Mouse (Mus musculus) kidney, postnatal 25 days (tissue): ENCODE data around the gene Pak6.

Experiments used
- DNase-seq, 2 experiments: peaks; one replicate each; pipeline ENCODE4 v3.0.0; 2021; ENCODE audit warnings: mixed read lengths in 2 of 2

The Pak6 gene

GRCm38 (mm10) chr2:118730622-118730915 lies 67.5 kb downstream of the Pak6 start:
- peak; percentile 82 to 87 for DNase-seq

- DNase-seq = no peak
Observed at GRCm38 (mm10) chr2:118731981-118732380, 68.9 kb downstream of the Pak6 start.

GRCm38 (mm10) chr2:118733341-118733740 lies 70.2 kb downstream of the Pak6 start:
- peak in 1 of 2 experiments; percentile 24 for DNase-seq

DNA sequence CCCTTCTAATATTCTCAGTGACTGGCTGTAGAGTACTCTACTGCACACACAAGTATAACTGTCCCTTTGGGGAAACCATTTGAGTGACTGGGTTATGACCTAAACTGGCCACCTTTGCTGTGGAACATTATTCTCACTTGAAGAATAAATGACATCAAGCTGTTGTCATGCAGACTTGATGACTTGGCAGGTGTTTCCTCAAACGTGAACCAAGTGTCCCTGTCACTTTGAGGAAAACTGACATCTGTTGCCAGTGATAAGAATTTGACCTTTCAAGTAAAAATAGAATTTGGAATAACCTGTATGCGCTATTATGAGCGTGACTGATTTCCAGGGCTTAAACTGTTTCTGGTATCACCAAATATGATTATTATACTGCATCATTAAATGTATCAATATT lies 77.2 kb downstream of the Pak6 start:
- DNase-seq = peak in 1 of 2 experiments; percentile 10

DNA sequence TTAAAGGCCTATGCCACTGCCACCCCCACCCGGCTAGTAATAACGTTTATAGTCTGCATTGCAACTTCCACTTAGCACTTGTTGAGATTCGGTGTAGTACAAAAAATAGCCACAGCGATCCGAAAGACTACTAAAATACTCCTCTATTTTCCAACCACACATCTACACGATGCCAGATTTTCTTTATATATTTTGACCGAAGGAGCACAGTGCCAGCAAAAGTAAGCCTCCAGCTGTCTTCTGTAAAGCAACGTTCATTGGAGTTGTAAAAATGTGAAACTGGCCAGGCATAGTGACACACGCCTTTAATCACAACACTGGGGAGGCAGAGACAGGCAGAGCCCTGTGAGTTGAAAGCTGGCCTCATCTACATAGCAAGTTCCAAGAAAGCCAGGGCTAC lies 78.1 kb downstream of the Pak6 start:
- no peak for DNase-seq

- DNase-seq = peak; percentile 49 to 53
Observed at GRCm38 (mm10) chr2:118743261-118743943, 80.3 kb downstream of the Pak6 start.

DNA sequence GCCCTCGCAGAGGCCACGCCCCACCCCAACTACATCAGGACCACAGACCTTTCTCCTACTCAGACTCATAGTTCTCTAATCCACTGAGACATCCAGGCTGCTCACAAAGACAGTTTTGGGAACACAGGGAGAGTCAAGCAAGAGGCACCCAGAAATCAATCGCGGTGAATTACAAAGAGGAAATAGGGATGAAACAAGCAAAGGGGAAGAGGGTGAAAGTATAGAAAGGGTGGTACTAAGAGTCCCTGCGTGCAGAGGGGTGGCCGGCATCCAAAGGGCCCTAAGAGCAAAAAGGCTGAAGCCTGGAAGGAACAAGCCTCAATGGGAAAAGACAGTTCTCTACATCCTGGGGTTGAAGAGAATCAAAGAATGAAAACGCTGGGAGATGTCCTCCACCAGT lies 81.5 kb downstream of the Pak6 start:
- DNase-seq = peak in 1 of 2 experiments; percentile 9

- peak; percentile 86 to 96 for DNase-seq
Observed at GRCm38 (mm10) chr2:118745232-118745884, 82.3 kb downstream of the Pak6 start, which contains the start of gene Inafm2. Gene Inafm2, plus strand, starts transcription at chr2:118745758.

- DNase-seq = peak; percentile 40 to 65
Observed at GRCm38 (mm10) chr2:118745915-118746901, 83.1 kb downstream of the Pak6 start.

DNA sequence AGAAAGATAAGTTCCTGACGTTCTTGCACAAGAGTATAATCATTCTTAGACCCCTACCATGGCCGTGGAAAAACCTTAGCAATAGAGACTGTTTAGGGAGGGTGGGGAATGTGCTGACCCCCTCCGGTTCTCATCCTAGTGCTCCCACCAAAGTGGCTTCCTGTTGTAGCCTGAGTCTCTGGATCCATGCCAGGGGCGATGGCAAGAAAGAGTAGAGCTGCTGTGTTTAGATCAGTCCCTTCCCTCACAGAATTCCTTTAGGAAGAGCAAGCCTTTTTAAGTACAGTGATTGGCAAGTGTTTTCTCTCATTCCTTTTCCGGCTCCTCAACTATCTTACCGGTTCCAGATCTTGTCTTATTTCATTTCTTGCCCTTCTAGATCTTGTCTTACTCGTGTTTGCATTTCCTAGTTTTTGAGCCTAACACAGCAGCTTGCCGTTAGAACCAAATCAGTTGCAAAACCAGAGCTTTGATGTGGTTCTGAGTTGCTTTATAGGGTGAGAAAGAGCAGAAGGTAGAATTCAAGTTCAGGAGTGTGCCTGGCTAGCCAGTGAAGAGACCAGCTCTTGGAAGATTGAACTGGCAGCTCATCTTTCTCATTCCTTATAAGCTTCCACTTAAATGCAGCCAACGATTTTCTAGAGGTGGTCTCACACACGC lies 84.3 kb downstream of the Pak6 start:
- DNase-seq = peak; percentile 61 to 65
